Mouse (Mus musculus) CH12.LX (cell line): ENCODE data around the gene BC035044. TPM values are rescaled to one million over a fixed set of nuclear protein-coding genes. Genes with fewer than 3 reads are reported as not detected.
A peak's percentile ranks its signal among the peaks of the same experiment; 100 is the strongest.

Experiments used
- DNase-seq: peaks from one replicate; pipeline ENCODE4 v3.0.0-alpha.2; 2013; ENCODE audit errors: extremely low read depth
- H3K27ac ChIP-seq: 2 replicates; pipeline ENCODE4 v1.5.1; 2012; ENCODE audit warnings: low read depth, mild to moderate bottlenecking, control low read depth, moderate library complexity; ENCODE audit not compliant: insufficient read depth
- H3K27me3 ChIP-seq: replicated peaks from 2 replicates; pipeline ENCODE3; 2012; ENCODE audit warnings: inconsistent platforms
- H3K36me3 ChIP-seq, 2 experiments: replicated peaks in 1 of 2; 2 replicates each; pipeline versions ENCODE3 to v1.6.1; 2012; ENCODE audit warnings: inconsistent platforms in 1 of 2, low read length in 1 of 2, mild to moderate bottlenecking in 1 of 2, mixed read lengths in 1 of 2, moderate library complexity in 1 of 2; ENCODE audit not compliant: control insufficient read depth in 1 of 2, insufficient read depth in 1 of 2
- H3K4me1 ChIP-seq, 2 experiments: 2 replicates each; pipeline ENCODE4 v1.6.1; 2012; ENCODE audit warnings: inconsistent platforms in 1 of 2, moderate library complexity in 1 of 2; ENCODE audit not compliant: insufficient read depth in 2 of 2, control insufficient read depth in 1 of 2
- H3K4me2 ChIP-seq: 2 replicates; pipeline ENCODE4 v1.6.1; 2012; ENCODE audit warnings: low read depth, mild to moderate bottlenecking, control low read depth; ENCODE audit not compliant: poor library complexity, insufficient read depth, severe bottlenecking
- H3K4me3 ChIP-seq, 3 experiments: fragments of 150-350 bp in 1 of 3; sonication (generic) in 1 of 3; replicated peaks in 1 of 3; 2 replicates each; pipeline versions ENCODE3 to v1.5.1; 2011 to 2012; ENCODE audit warnings: low read depth in 2 of 3, low read length in 2 of 3, mild to moderate bottlenecking in 2 of 3, moderate library complexity in 2 of 3, control low read depth in 1 of 3, improper control_type of control experiment in 1 of 3, inconsistent platforms in 1 of 3, mixed read lengths in 1 of 3; ENCODE audit not compliant: poor library complexity in 1 of 3
- H3K79me2 ChIP-seq: replicated peaks from 2 replicates; pipeline ENCODE4 v1.6.1; 2012; ENCODE audit warnings: mild to moderate bottlenecking, moderate library complexity; ENCODE audit not compliant: control insufficient read depth, poor library complexity, insufficient read depth, severe bottlenecking; ENCODE audit errors: extremely low read depth
- H3K9ac ChIP-seq: 2 replicates; pipeline ENCODE4 v1.6.1; 2012; ENCODE audit warnings: low read depth, mild to moderate bottlenecking, control low read depth, moderate library complexity; ENCODE audit not compliant: insufficient read depth
- H3K9me3 ChIP-seq: replicated peaks from 2 replicates; pipeline ENCODE3; 2012; ENCODE audit warnings: low read length, inconsistent platforms, mixed read lengths
- CHD1 ChIP-seq: IDR thresholded peaks from 2 replicates; pipeline ENCODE4 v1.6.1; 2012; ENCODE audit warnings: low read depth, low read length, improper control_type of control experiment, inconsistent platforms
- CHD2 ChIP-seq: IDR thresholded peaks from 2 replicates; pipeline ENCODE4 v1.6.1; 2011; ENCODE audit warnings: low read length, improper control_type of control experiment
- ELF1 ChIP-seq: IDR thresholded peaks from 2 replicates; pipeline ENCODE4 v1.6.1; 2014; ENCODE audit warnings: low read depth, mild to moderate bottlenecking, inconsistent platforms, low read length, improper control_type of control experiment
- ETS1 ChIP-seq: conservative IDR thresholded peaks from 2 replicates; pipeline ENCODE4 v1.6.1; 2012; ENCODE audit warnings: low read depth, mild to moderate bottlenecking, inconsistent platforms, low read length, improper control_type of control experiment, moderate library complexity
- GABPA ChIP-seq: IDR thresholded peaks from 2 replicates; pipeline ENCODE4 v1.6.1; 2012; ENCODE audit warnings: low read depth, low read length, improper control_type of control experiment, inconsistent platforms; ENCODE audit not compliant: insufficient replicate concordance
- JUN ChIP-seq: IDR thresholded peaks from 2 replicates; pipeline ENCODE4 v1.6.1; 2011; ENCODE audit warnings: low read depth, mild to moderate bottlenecking, low read length, improper control_type of control experiment, moderate library complexity; ENCODE audit not compliant: insufficient read depth
- JUND ChIP-seq: conservative IDR thresholded peaks from 2 replicates; pipeline ENCODE4 v1.6.1; 2011; ENCODE audit warnings: low read depth, low read length, improper control_type of control experiment
- MAFK ChIP-seq: IDR thresholded peaks from 2 replicates; pipeline ENCODE4 v1.6.1; 2011; ENCODE audit warnings: low read length, improper control_type of control experiment; ENCODE audit not compliant: insufficient replicate concordance
- MAX ChIP-seq: IDR thresholded peaks from 2 replicates; pipeline ENCODE4 v1.6.1; 2011; ENCODE audit warnings: low read length, improper control_type of control experiment
- MAZ ChIP-seq: IDR thresholded peaks from 2 replicates; pipeline ENCODE4 v1.6.1; 2012; ENCODE audit warnings: low read depth, mild to moderate bottlenecking, inconsistent platforms, low read length, improper control_type of control experiment, moderate library complexity
- MEF2A ChIP-seq: IDR thresholded peaks from 2 replicates; pipeline ENCODE4 v1.6.1; 2014; ENCODE audit warnings: low read depth, mild to moderate bottlenecking, inconsistent platforms, low read length, improper control_type of control experiment, borderline replicate concordance
- MYC ChIP-seq: IDR thresholded peaks from 2 replicates; pipeline ENCODE4 v1.6.1; 2011; ENCODE audit warnings: low read depth, mild to moderate bottlenecking, improper control_type of control experiment, low read length
- PAX5 ChIP-seq: IDR thresholded peaks from 2 replicates; pipeline ENCODE4 v1.6.1; 2012; ENCODE audit warnings: low read length, inconsistent platforms, mixed read lengths
- POLR2A ChIP-seq: IDR thresholded peaks from 2 replicates; pipeline ENCODE4 v1.6.1; 2011; ENCODE audit warnings: low read depth, mild to moderate bottlenecking, improper control_type of control experiment, low read length
- RAD21 ChIP-seq: IDR thresholded peaks from 2 replicates; pipeline ENCODE4 v1.6.1; 2011; ENCODE audit warnings: low read depth, mild to moderate bottlenecking, low read length, improper control_type of control experiment, moderate library complexity
- RCOR1 ChIP-seq: conservative IDR thresholded peaks from 2 replicates; pipeline ENCODE4 v1.6.1; 2012; ENCODE audit warnings: low read depth, mild to moderate bottlenecking, inconsistent platforms, low read length, improper control_type of control experiment
- SIN3A ChIP-seq: IDR thresholded peaks from 2 replicates; pipeline ENCODE4 v1.6.1; 2012; ENCODE audit warnings: low read length, improper control_type of control experiment, inconsistent platforms
- SMC3 ChIP-seq: IDR thresholded peaks from 2 replicates; pipeline ENCODE4 v1.6.1; 2011; ENCODE audit warnings: low read depth, low read length, improper control_type of control experiment
- TBP ChIP-seq: conservative IDR thresholded peaks from 2 replicates; pipeline ENCODE4 v1.6.1; 2011; ENCODE audit warnings: low read depth, low read length, improper control_type of control experiment
- USF1 ChIP-seq: IDR thresholded peaks from 2 replicates; pipeline ENCODE4 v1.6.1; 2014; ENCODE audit warnings: low read depth, mild to moderate bottlenecking, inconsistent platforms, low read length, improper control_type of control experiment
- ZC3H11A ChIP-seq: IDR thresholded peaks from 2 replicates; pipeline ENCODE4 v1.6.1; 2012; ENCODE audit warnings: low read depth, mild to moderate bottlenecking, inconsistent platforms, low read length, improper control_type of control experiment
- ZMIZ1 ChIP-seq: IDR thresholded peaks from 2 replicates; pipeline ENCODE4 v1.6.1; 2012; ENCODE audit warnings: low read depth, mild to moderate bottlenecking, inconsistent platforms, low read length, improper control_type of control experiment
- ZNF384 ChIP-seq: IDR thresholded peaks from 2 replicates; pipeline ENCODE4 v1.6.1; 2012; ENCODE audit warnings: low read depth, low read length, improper control_type of control experiment, inconsistent platforms
- dilution Hi-C: fragments of 300-500 bp; cut with MboI; formaldehyde crosslinking; loops from 2 replicates; pipeline ENCODE4 v1.14.3; 2020; ENCODE audit warnings: low sequenced_read_pairs; ENCODE audit not compliant: extremely low pct_unique_long_range_greater_than_20kb, extremely low pct_ligation_motif_present
- in situ Hi-C: fragments of 300-500 bp; cut with MboI; formaldehyde crosslinking; loops from 3 replicates; pipeline ENCODE4 v1.14.3; 2019; ENCODE audit warnings: low sequenced_read_pairs, low pct_ligation_motif_present, low pct_unique_long_range_greater_than_20kb, mixed read lengths
- polyA plus RNA-seq: library from polyadenylated mRNA; unstranded; fragments of >175 nt; gene quantifications from 2 replicates; pipeline ENCODE4 v1.2.1, GENCODE M21; 2012; ENCODE audit warnings: low read depth; ENCODE audit not compliant: insufficient read length
- total RNA-seq, 2 experiments: library from RNA; depleted of rRNA; stranded (reverse); fragments of 300-350 nt in 1 of 2; fragments of >200 nt in 1 of 2; gene quantifications; 2 replicates each; pipeline ENCODE4 v1.2.3; 2012 to 2014

BC035044 gene
- total and polyA plus RNA-seq, 3 experiments = 49.7 to 121 (median 51.6) TPM

DNA sequence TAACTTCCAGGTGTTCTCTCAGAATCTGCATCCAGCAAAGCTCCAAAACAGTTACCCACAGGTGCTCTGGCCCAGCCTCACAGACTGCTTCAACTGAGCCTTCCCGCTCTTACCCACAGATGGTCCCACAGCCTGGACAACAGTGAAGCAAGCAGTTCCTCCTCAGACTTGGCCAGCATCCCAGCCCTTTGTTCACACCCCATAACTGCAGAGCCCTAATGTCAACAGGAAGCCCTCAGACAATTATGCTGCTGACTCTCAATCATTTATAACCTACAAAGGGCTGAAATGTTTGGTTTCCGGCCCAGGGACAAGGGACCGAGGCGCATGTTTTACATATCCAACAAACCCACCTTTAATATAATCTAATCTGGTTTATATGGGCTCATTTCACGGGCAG is 34.7 kb downstream of the BC035044 start:
- no peak overlapping the region for H3K27ac ChIP-seq
- H3K4me2 ChIP-seq = no peak overlapping the region
- no peak for DNase-seq
- no peak overlapping the region for H3K9ac ChIP-seq
- peaks cover 20 to 43% of the 10 kb centered on the region in 2 experiments for H3K4me1 ChIP-seq
- H3K27me3 ChIP-seq = no peaks in the 10 kb centered on the region
- H3K4me3 ChIP-seq = no peak overlapping the region
- TF ChIP-seq MAZ (no peak), RAD21 (no peak), JUN (no peak), POLR2A (no peak), GABPA (no peak), ZNF384 (no peak), ELF1 (no peak), CHD2 (no peak), RCOR1 (no peak), CHD1 (no peak), MYC (no peak), MEF2A (no peak), JUND (no peak), ZC3H11A (no peak)
- in situ Hi-C loops (no loop called here), dilution Hi-C loops (no loop called here)
- no peaks in the 10 kb centered on the region for H3K9me3 ChIP-seq
- peaks cover 14 to 36% of the 10 kb centered on the region in 2 experiments for H3K36me3 ChIP-seq
- peaks cover 44% of the 10 kb centered on the region for H3K79me2 ChIP-seq

DNA sequence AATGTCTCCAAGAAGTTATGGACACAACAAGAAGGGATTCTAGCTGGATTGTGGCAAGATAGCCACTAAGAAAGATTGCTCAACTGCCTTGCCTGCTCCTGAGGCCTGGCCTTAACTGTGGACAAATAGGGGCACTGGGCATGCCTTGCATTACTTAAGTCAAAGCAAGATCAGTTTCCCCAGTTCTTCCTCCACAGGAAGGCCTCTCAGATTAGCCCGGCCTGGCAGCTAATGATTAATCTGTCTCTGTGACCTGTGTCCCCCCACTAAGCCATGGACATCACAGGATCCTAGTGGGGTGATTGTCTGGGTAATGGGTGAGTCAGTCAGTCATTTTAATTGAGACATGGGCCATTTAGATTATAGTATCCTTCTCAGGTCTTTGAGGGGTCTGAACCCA is 35.4 kb downstream of the BC035044 start:
- TF ChIP-seq MAX = no peak
- TF ChIP-seq GABPA = no peak
- TF ChIP-seq ETS1 = no peak
- TF ChIP-seq CHD2 = no peak
- TF ChIP-seq SIN3A = no peak
- no peak for TF ChIP-seq MAFK
- TF ChIP-seq MYC = no peak
- TF ChIP-seq ZMIZ1 = no peak
- no peak for TF ChIP-seq MEF2A
- no peak for TF ChIP-seq PAX5
- TF ChIP-seq MAZ = no peak
- no peak for TF ChIP-seq USF1
- TF ChIP-seq TBP = no peak
- TF ChIP-seq CHD1 = no peak
- TF ChIP-seq JUN = no peak
- TF ChIP-seq SMC3 = no peak
- no peak for TF ChIP-seq RAD21
- TF ChIP-seq RCOR1 = no peak
- no peak overlapping the region for H3K4me2 ChIP-seq
- DNase-seq = no peak
- no peak overlapping the region for H3K9ac ChIP-seq
- H3K4me1 ChIP-seq = peaks cover 20 to 49% of the 10 kb centered on the region in 2 experiments
- no peak overlapping the region for H3K4me3 ChIP-seq
- H3K79me2 ChIP-seq = peaks cover 47% of the 10 kb centered on the region
- H3K9me3 ChIP-seq = no peaks in the 10 kb centered on the region
- H3K27me3 ChIP-seq = no peaks in the 10 kb centered on the region
- peaks cover 14 to 41% of the 10 kb centered on the region in 2 experiments for H3K36me3 ChIP-seq
- H3K27ac ChIP-seq = peak overlapping the region; percentile 21; the same call in 1 of the 2 replicates
- dilution Hi-C loops = no loop called here
- in situ Hi-C loops = no loop called here
